Mouse (Mus musculus) intestine, embryonic 16.5 days (tissue): ENCODE measurements around the gene Ccdc93. TPM values are rescaled to one million over a fixed set of nuclear protein-coding genes. Genes with fewer than 3 reads are reported as not detected.

Experiments used
- ATAC-seq: fragments of 200-750 bp; cut with Nextera tagmentation; 2 replicates; pipeline ENCODE4 v1.8.0; 2017; ENCODE audit warnings: moderate TSS enrichment, moderate library complexity
- H3K27ac ChIP-seq: fragments of 300-500 bp; sonication (generic); 2 replicates; pipeline ENCODE4 v1.5.1; 2014; ENCODE audit warnings: mild to moderate bottlenecking, low read length
- H3K27me3 ChIP-seq: fragments of 300-500 bp; sonication (generic); replicated peaks from 2 replicates; pipeline ENCODE4 v1.6.1; 2014; ENCODE audit warnings: low read length, control low read depth, mixed read lengths; ENCODE audit not compliant: control insufficient read depth, insufficient read depth
- H3K36me3 ChIP-seq: fragments of 300-500 bp; sonication (generic); 2 replicates; pipeline ENCODE4 v1.6.1; 2014; ENCODE audit warnings: low read length, control low read depth; ENCODE audit not compliant: control insufficient read depth, insufficient read depth
- H3K4me1 ChIP-seq: fragments of 300-500 bp; sonication (generic); 2 replicates; pipeline ENCODE4 v1.6.1; 2014; ENCODE audit warnings: low read length, control low read depth, mixed read lengths; ENCODE audit not compliant: control insufficient read depth, insufficient read depth
- H3K4me2 ChIP-seq: fragments of 300-500 bp; sonication (generic); 2 replicates; pipeline ENCODE4 v1.6.1; 2014; ENCODE audit warnings: low read depth, low read length, control low read depth
- H3K4me3 ChIP-seq: fragments of 300-500 bp; sonication (generic); 2 replicates; pipeline ENCODE4 v1.5.1; 2014; ENCODE audit warnings: mild to moderate bottlenecking, low read length
- H3K9ac ChIP-seq: fragments of 300-500 bp; sonication (generic); 2 replicates; pipeline ENCODE4 v1.6.1; 2014; ENCODE audit warnings: low read depth, low read length
- H3K9me3 ChIP-seq: fragments of 300-500 bp; sonication (generic); 2 replicates; pipeline ENCODE4 v1.6.1; 2016; ENCODE audit warnings: low read length, control low read depth; ENCODE audit not compliant: control insufficient read depth
- WGBS: fragments of 180-500 bp; shearing (Covaris S2); extraction: QIAGEN DNeasy Blood & Tissue Kit; methylation state at CpG from one replicate; pipeline ENCODE4 v1.1.7; 2014; 5-methylcytosine and 5-hydroxymethylcytosine counted together
- polyA plus RNA-seq: library from polyadenylated mRNA; unstranded; fragments of >200 nt; fragmentation: Nextera tagmentation; extraction: Ambion mirVana; gene quantifications from 2 replicates; pipeline ENCODE4 v1.2.1, GENCODE M21; 2015

The Ccdc93 gene
- polyA plus RNA-seq, 1 experiment from 2014 or later: 10.7 TPM

DNA sequence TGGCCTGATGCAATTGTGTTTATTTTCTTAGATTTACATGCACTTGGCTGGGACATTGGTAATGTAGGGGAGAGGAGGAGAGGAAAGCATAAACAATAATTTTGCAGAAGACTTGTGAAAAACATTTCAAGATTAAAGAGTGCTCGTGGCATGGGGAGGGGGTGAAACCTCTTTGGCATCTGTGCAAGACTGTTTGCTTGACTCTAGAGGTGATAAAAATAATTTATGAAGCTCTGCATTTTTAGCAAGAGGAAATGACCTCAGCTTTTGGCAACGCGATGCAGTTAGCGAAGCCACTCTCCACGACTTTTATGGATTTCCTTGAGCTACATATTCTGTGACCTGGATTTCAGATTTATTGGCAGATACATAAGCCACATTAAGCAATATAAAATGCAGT lies 36.1 kb upstream of the Ccdc93 start:
- no peak for ATAC-seq
- H3K9me3 ChIP-seq: 0 out of 2 replicates have a peak, but pooled peaks cover under 1% of the 10 kb centered on the region
- 32% methylated on average over 5 of the region's 5 CpGs for WGBS
- H3K4me1 ChIP-seq: peaks cover 4% of the 10 kb centered on the region; the same call in 1 of the 2 replicates
- no peaks in the 10 kb centered on the region for H3K36me3 ChIP-seq
- no peak overlapping the region for H3K9ac ChIP-seq
- H3K4me3 ChIP-seq: no peak overlapping the region
- H3K27me3 ChIP-seq: no peaks in the 10 kb centered on the region
- no peak overlapping the region for H3K4me2 ChIP-seq
- no peak overlapping the region for H3K27ac ChIP-seq

DNA sequence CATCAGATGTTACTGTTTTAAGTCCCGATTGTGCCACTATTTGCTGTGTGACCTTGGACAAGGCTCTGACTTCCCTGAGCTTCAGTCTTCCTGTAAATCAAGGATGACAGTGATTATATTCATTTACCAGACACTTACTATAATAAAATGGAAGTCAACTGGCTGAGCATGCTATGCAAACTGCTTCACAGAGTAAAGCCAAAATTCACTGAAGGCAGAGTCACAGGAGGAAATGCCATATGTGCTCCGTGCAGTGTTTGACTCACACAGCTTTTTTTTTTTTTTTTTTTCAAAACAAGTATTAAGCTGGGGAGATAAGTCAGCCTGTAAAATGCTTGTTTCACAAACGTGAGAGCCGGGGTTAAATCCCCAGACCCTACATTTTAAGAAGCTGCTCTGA lies 34.3 kb upstream of the Ccdc93 start:
- no peak overlapping the region for H3K27ac ChIP-seq
- 64% methylated on average over 4 of the region's 4 CpGs for WGBS
- H3K4me2 ChIP-seq: no peak overlapping the region
- ATAC-seq: no peak
- H3K36me3 ChIP-seq: no peaks in the 10 kb centered on the region
- H3K9me3 ChIP-seq: no peaks in the 10 kb centered on the region
- no peaks in the 10 kb centered on the region for H3K27me3 ChIP-seq
- H3K4me3 ChIP-seq: no peak overlapping the region
- H3K9ac ChIP-seq: no peak overlapping the region
- H3K4me1 ChIP-seq: peaks cover 4% of the 10 kb centered on the region; the same call in 1 of the 2 replicates

DNA sequence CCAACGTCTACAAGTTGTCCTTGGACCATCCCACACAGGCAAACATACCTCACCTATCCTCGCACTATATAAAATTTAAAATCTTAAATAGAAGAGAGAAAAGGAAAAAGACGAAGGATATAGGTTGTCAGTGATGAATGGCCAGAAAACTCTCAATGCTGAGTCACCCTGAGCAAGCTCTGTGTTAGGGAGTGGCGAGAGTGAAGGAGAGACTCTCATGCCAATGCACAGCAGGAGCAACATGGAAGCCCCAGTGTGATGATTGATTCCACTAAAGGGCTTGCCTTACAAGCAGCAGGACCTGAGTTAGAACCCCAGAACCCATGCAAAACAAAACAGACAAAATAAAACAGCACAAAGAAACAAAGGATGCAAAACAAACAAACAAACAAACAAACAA lies 32.6 kb upstream of the Ccdc93 start:
- no peak overlapping the region for H3K9ac ChIP-seq
- WGBS: 77% methylated on average over 4 of the region's 4 CpGs
- no peak overlapping the region for H3K27ac ChIP-seq
- peaks cover 4% of the 10 kb centered on the region; the same call in 1 of the 2 replicates for H3K4me1 ChIP-seq
- no peak overlapping the region for H3K4me3 ChIP-seq
- no peaks in the 10 kb centered on the region for H3K9me3 ChIP-seq
- H3K36me3 ChIP-seq: no peaks in the 10 kb centered on the region
- H3K27me3 ChIP-seq: no peaks in the 10 kb centered on the region
- no peak overlapping the region for H3K4me2 ChIP-seq
- ATAC-seq: no peak

DNA sequence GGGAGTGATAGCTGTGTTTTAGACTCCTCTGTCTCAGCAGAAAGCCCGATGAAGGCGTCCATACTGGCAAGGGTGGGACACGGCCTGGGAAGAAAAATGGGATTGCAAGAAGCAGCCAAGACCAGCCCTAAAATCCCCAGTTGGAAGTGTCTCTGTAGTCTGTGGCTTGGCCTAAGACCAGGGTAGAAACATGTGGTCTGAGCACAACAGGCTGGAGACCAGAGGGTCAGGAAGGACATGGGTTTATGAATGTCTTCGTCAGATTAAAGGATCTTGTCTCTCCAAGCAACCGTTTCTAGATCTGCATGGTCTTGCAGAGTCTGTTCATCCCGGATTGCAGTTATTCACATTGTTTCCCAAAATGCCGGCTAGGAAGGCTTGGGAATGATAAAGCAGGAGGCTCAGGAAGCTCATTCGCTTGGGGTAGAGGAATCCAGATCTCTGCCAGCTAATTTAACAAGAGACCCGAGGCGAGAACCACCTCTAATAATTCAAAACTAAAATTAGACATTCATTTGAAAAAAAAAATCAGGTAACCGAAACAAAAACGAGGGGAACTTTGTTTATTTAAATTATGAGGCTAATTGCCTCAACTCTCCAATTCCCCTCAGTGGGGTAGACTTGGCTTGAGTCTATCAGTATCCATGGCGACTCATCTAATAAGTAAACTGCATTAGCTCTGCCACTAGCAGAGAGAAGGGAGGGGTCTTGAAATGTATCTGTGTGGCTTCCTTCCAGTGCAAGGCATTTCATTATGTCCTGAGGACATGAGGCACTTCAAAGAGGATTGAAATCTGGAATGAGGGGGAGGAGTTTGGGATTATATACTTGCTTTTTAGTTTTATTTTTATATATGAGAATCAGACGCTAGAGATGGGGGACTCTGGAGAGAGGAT lies 31.6 kb upstream of the Ccdc93 start:
- Histone ChIP-seq H3K27ac (no peak overlapping the region), H3K9ac (no peak overlapping the region), H3K36me3 (no peaks in the 10 kb centered on the region), H3K4me3 (no peak overlapping the region), H3K4me1 (peaks cover 4% of the 10 kb centered on the region; the same call in 1 of the 2 replicates), H3K27me3 (no peaks in the 10 kb centered on the region), H3K4me2 (no peak overlapping the region), H3K9me3 (no peaks in the 10 kb centered on the region)
- ATAC-seq: no peak
- WGBS: 51% methylated on average over 14 of the region's 14 CpGs

DNA sequence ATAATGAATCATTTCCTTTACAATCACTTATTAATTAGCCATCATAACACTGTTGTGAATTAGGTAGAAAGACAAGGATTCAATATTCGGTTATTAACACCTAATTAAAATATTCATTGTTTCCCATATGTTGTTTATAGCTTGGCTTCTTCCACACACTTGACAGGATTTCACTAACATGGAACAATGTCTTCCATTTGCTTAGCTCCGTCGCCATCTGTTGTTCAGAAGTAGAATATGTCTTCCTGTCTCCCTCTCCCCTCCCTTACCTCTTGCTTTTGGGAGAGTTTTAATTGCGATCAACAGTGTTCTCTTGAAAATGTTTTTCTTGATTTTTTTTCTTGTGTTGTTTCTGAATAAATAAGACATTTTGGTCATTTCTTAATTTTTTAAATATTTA lies 30.6 kb upstream of the Ccdc93 start:
- Histone ChIP-seq H3K9ac (no peak overlapping the region), H3K4me2 (no peak overlapping the region), H3K4me1 (no peaks in the 10 kb centered on the region), H3K4me3 (no peak overlapping the region), H3K27ac (no peak overlapping the region), H3K27me3 (no peaks in the 10 kb centered on the region), H3K36me3 (no peaks in the 10 kb centered on the region), H3K9me3 (no peaks in the 10 kb centered on the region)
- WGBS: 21% methylated on average over 4 of the region's 4 CpGs
- no peak for ATAC-seq

DNA sequence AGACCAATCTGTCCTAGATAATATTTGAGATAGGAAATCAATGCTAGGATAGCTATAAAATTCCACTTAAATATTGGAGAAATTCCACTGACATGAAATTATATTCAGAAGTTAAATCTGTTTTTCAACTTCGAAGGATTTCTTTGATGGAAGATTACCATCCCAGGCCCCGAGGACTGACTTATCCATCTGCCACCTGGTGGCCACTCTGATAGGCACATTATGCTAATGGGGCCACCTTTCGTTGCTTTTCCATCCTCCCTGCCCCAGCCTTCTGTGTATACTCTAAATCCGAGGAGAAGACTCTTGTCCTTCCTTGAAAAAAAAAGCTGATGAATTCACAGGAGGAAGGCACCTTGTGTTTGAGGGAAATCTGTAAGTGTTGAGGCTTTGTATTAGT lies 11.8 kb upstream of the Ccdc93 start:
- no peaks in the 10 kb centered on the region for H3K36me3 ChIP-seq
- H3K4me1 ChIP-seq: no peaks in the 10 kb centered on the region
- no peak overlapping the region for H3K27ac ChIP-seq
- ATAC-seq: no peak
- no peaks in the 10 kb centered on the region for H3K27me3 ChIP-seq
- no peak overlapping the region for H3K4me2 ChIP-seq
- H3K9me3 ChIP-seq: no peaks in the 10 kb centered on the region
- no peak overlapping the region for H3K9ac ChIP-seq
- 28% methylated on average over 4 of the region's 4 CpGs for WGBS
- no peak overlapping the region for H3K4me3 ChIP-seq

DNA sequence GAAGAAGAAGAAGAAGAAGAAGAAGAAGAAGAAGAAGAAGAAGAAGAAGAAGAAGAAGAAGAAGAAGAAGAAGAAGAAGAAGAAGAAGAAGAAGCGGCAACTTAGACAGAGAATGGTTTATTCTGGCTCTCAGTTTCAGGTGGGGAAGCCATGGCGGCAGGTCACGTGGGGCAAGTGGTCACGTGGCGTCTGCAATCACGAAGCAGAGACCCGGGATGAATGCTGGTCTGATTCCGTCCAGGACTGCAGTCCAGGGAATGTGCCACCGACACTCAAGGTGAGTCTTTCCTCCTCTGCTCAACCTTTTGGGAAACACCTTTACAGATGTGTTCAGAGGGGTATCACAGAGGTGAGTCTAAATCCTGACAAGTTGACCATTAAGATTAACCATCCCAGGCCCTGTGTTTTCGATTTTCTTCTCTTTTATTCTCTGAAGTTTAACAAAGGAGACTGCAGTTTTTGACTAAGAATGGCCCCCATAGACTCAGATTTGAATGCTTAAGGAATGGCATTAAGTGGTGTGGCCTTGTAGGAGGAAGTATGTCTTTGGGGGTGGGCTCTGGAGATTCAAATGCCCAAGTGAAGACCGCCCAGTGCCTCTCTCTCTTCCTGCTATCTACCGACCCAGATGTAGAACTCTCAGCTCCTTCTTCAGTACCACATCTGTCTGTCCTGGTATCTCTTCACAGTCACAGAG lies 11.1 kb upstream of the Ccdc93 start:
- Histone ChIP-seq H3K27ac (no peak overlapping the region), H3K4me3 (no peak overlapping the region), H3K9me3 (no peaks in the 10 kb centered on the region), H3K27me3 (no peaks in the 10 kb centered on the region), H3K4me2 (no peak overlapping the region), H3K4me1 (no peaks in the 10 kb centered on the region), H3K36me3 (no peaks in the 10 kb centered on the region), H3K9ac (no peak overlapping the region)
- 85% methylated on average over 12 of the region's 12 CpGs for WGBS
- ATAC-seq: no peak

DNA sequence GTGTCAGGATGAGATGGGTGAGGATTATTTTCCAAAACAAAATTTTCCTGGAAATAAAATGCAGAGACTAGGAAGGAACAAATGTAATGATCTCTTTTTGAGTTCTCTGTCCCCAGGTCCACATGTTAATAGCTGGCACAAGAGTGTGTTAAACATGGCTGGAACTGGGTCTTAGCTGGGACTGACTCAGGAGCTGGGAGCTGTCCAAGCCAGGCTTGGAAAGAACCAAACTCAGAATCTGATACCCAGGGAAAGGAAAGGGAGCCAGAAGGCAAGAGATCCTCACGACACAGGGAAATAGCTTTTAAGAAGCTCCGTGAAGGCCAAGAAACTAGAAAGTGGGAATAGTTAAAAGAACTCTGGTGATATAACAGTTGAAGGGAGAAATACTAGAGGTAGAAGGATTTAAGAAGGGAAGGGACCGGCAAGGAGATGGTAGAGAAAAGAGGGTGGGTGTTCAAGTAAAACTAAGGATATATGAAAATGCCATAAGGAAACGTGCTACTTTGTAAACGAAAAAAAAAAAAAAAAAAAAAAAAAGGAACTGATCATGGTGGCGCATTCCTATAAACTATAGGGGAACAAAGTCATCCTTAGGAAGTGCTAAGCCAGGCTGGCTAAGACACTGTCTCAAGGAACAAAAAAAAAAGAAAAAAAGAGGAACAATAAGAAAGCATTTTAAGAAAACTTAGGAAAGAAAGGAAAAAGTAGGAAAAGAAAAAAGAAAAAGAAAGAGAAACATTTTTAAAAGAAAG lies 489 bp upstream of the Ccdc93 start:
- 18% methylated on average over 6 of the region's 6 CpGs for WGBS
- Histone ChIP-seq H3K4me1 (peaks cover 11% of the 10 kb centered on the region), H3K9me3 (no peaks in the 10 kb centered on the region), H3K36me3 (no peaks in the 10 kb centered on the region), H3K4me3 (peak overlapping the region; percentile 95; the same call in 1 of the 2 replicates), H3K4me2 (peak overlapping the region; percentile 16; the same call in 1 of the 2 replicates), H3K9ac (no peak overlapping the region), H3K27ac (no peak overlapping the region), H3K27me3 (no peaks in the 10 kb centered on the region)
- ATAC-seq: 0 out of 2 replicates have a peak, but pooled peaks have one; percentile 21

DNA sequence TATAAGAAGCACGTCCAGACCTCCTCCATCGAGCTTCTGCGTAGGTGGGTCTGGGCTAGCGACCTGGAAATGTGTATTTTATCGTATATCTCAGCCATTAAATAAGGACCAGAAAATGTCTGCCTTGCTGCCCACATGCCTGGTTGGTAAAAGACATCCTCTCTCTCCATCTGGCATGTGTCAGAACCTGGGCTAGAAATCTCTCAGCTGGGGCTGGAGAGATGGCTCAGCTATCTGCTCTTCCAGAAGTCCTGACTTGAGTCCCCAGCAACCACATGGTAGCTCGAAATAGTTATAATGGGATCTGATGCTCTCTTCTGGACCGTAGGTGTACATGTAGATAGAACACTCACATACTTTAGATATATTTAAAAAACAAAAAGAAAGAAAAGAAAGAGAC lies 5.1 kb downstream of the Ccdc93 start:
- ATAC-seq: no peak
- H3K4me2 ChIP-seq: no peak overlapping the region

More for the DNA sequence above, 5.1 kb downstream of the Ccdc93 start:
- no peak overlapping the region for H3K27ac ChIP-seq
- peaks cover 11% of the 10 kb centered on the region for H3K4me1 ChIP-seq
- no peaks in the 10 kb centered on the region for H3K9me3 ChIP-seq
- H3K27me3 ChIP-seq: no peaks in the 10 kb centered on the region
- H3K36me3 ChIP-seq: peaks cover 9% of the 10 kb centered on the region; the same call in 1 of the 2 replicates
- no peak overlapping the region for H3K4me3 ChIP-seq
- 96% methylated on average over 7 of the region's 7 CpGs for WGBS
- no peak overlapping the region for H3K9ac ChIP-seq
